Mouse (Mus musculus): ENCODE data around the gene Fxyd2. TPM values are rescaled to one million over a fixed set of nuclear protein-coding genes. Genes with fewer than 3 reads are reported as not detected.

The Fxyd2 gene
- 1 to 10 TPM; 2.3 to 7.3 TPM for total RNA-seq (2021)
- long read RNA-seq, experiment 1, partial matches to known transcripts, result 4 of 6 reads
- long read RNA-seq, experiment 1, other reads (novel, unspliced or antisense), result 0 of 6 reads
- long read RNA-seq, experiment 2, transcript Fxyd2-202 (6 exons, 711 nt), result major isoform, 109 of 241 reads
- long read RNA-seq, experiment 2, transcript Fxyd2-201 (6 exons, 632 nt), result minor isoform, 57 of 241 reads
- long read RNA-seq, experiment 2, transcript Fxyd2-210 (6 exons, 745 nt), result minor isoform, 5 of 241 reads
- long read RNA-seq, experiment 2, partial matches to known transcripts, result 55 of 241 reads
- long read RNA-seq, experiment 2, other reads (novel, unspliced or antisense), result 12 of 241 reads

GRCm38 (mm10) chr9:45399434-45399833, at the start of gene Fxyd2:
TSS of gene Fxyd2 (plus strand) at chr9:45399669.
- no peak for DNase-seq

- no peak for DNase-seq
Measured at GRCm38 (mm10) chr9:45349851-45350250, 49.6 kb upstream of the Fxyd2 start.

GRCm38 (mm10) chr9:45355192-45355591, 44.3 kb upstream of the Fxyd2 start:
- DNase-seq, result no peak

- DNase-seq, result no peak
Measured at GRCm38 (mm10) chr9:45358356-45358755, 41.1 kb upstream of the Fxyd2 start.

GRCm38 (mm10) chr9:45362051-45362461, 37.4 kb upstream of the Fxyd2 start:
- DNase-seq, result no peak

GRCm38 (mm10) chr9:45363639-45364214, 35.7 kb upstream of the Fxyd2 start:
- no peak for DNase-seq

GRCm38 (mm10) chr9:45367716-45368115, 31.8 kb upstream of the Fxyd2 start:
- DNase-seq, result no peak

GRCm38 (mm10) chr9:45368341-45368901, 31.0 kb upstream of the Fxyd2 start:
- DNase-seq, result peak; percentile 52

GRCm38 (mm10) chr9:45370117-45370561, 29.3 kb upstream of the Fxyd2 start, which contains the start of gene Fxyd6:
TSS of gene Fxyd6 (plus strand) at chr9:45370185.
- DNase-seq, result peak; percentile 84

- DNase-seq, result no peak
Measured at GRCm38 (mm10) chr9:45370616-45371336, 28.7 kb upstream of the Fxyd2 start.

GRCm38 (mm10) chr9:45371337-45371707, 28.1 kb upstream of the Fxyd2 start:
- no peak for DNase-seq

GRCm38 (mm10) chr9:45373896-45374295, 25.6 kb upstream of the Fxyd2 start:
- no peak for DNase-seq

GRCm38 (mm10) chr9:45374988-45375502, 24.4 kb upstream of the Fxyd2 start:
- DNase-seq, result no peak

GRCm38 (mm10) chr9:45376427-45376826, 23.0 kb upstream of the Fxyd2 start:
- DNase-seq, result no peak

- DNase-seq, result no peak
Measured at GRCm38 (mm10) chr9:45376883-45377282, 22.6 kb upstream of the Fxyd2 start.

- peak; percentile 49 for DNase-seq
Measured at GRCm38 (mm10) chr9:45380411-45381251, 18.8 kb upstream of the Fxyd2 start.

- DNase-seq, result no peak
Measured at GRCm38 (mm10) chr9:45382336-45382735, 17.1 kb upstream of the Fxyd2 start.

GRCm38 (mm10) chr9:45382834-45383233, 16.6 kb upstream of the Fxyd2 start:
- no peak for DNase-seq

GRCm38 (mm10) chr9:45383883-45384282, 15.6 kb upstream of the Fxyd2 start:
- DNase-seq, result no peak

GRCm38 (mm10) chr9:45386698-45387097, 12.8 kb upstream of the Fxyd2 start:
- DNase-seq, result no peak

GRCm38 (mm10) chr9:45388385-45388994, 11.0 kb upstream of the Fxyd2 start:
- DNase-seq, result peak; percentile 91
